Mouse (Mus musculus) myocyte (in vitro differentiated cells): Measurements from ENCODE around the gene Sod3.

Experiments used
- CEBPB ChIP-seq: IDR thresholded peaks from 2 replicates; pipeline ENCODE4 v1.6.1; 2011; ENCODE audit warnings: mild to moderate bottlenecking, moderate library complexity; ENCODE audit not compliant: poor library complexity, insufficient read depth, severe bottlenecking
- E2F4 ChIP-seq: IDR thresholded peaks from one replicate; pipeline ENCODE4 v1.6.1; 2011; ENCODE audit warnings: mild to moderate bottlenecking, control low read depth, moderate library complexity; ENCODE audit not compliant: insufficient read depth
- MAX ChIP-seq: IDR thresholded peaks from one replicate; pipeline ENCODE4 v1.6.1; 2011; ENCODE audit warnings: low read depth, mild to moderate bottlenecking, control low read depth
- MYOD1 ChIP-seq, 3 experiments: IDR thresholded peaks; one replicate each; pipeline ENCODE4 v1.6.1; 2011; ENCODE audit warnings: control low read depth in 2 of 3, low read depth in 2 of 3, mild to moderate bottlenecking in 2 of 3, moderate library complexity in 1 of 3; ENCODE audit not compliant: insufficient read length in 2 of 3, control insufficient read depth in 1 of 3
- POLR2A ChIP-seq: IDR thresholded peaks from one replicate; pipeline ENCODE4 v1.6.1; 2011; ENCODE audit warnings: low read depth, mild to moderate bottlenecking, control low read depth, moderate library complexity; ENCODE audit not compliant: insufficient read length
- POLR2AphosphoS2 ChIP-seq: IDR thresholded peaks from one replicate; pipeline ENCODE4 v1.6.1; 2011; ENCODE audit warnings: low read depth, control low read depth; ENCODE audit not compliant: insufficient read length
- REST ChIP-seq: IDR thresholded peaks from one replicate; pipeline ENCODE4 v1.6.1; 2011; ENCODE audit warnings: mild to moderate bottlenecking, control low read depth, moderate library complexity; ENCODE audit not compliant: insufficient read depth, insufficient read length
- TCF12 ChIP-seq: IDR thresholded peaks from one replicate; pipeline ENCODE4 v1.6.1; 2011; ENCODE audit warnings: mild to moderate bottlenecking, control low read depth; ENCODE audit not compliant: poor library complexity, insufficient read depth, severe bottlenecking
- USF1 ChIP-seq: IDR thresholded peaks from one replicate; pipeline ENCODE4 v1.6.1; 2011; ENCODE audit warnings: low read depth, mild to moderate bottlenecking, control low read depth, moderate library complexity

DNA sequence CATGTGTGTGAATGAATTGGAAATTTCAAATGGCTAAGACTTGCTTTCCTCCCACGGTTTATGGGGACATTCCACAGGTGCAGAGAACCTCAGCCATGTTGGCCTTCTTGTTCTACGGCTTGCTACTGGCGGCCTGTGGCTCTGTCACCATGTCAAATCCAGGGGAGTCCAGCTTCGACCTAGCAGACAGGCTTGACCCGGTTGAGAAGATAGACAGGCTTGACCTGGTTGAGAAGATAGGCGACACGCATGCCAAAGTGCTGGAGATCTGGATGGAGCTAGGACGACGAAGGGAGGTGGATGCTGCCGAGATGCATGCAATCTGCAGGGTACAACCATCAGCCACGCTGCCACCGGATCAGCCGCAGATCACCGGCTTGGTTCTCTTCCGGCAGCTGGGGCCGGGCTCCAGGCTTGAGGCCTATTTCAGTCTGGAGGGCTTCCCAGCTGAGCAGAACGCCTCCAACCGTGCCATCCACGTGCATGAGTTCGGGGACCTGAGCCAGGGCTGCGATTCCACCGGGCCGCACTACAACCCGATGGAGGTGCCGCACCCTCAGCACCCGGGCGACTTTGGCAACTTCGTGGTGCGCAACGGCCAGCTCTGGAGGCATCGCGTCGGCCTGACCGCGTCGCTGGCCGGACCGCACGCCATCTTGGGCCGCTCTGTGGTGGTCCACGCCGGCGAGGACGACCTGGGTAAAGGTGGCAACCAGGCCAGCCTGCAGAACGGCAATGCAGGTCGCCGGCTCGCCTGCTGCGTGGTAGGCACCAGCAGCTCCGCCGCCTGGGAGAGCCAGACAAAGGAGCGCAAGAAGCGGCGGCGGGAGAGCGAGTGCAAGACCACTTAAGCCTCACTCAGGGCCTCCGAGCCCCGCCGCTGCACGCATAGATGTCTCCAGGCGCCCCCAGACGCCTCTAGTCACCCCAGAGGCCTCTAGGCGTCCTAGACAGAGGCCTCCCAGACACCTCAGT lies 4.6 kb downstream of the Sod3 start:
- TF ChIP-seq POLR2A = no peak
- no peak for TF ChIP-seq TCF12
- TF ChIP-seq E2F4 = no peak
- TF ChIP-seq MAX = no peak
- TF ChIP-seq MYOD1 (IDR thresholded peaks at IDR 0.05; ENCODE audit: control insufficient read depth in 1 of 3, insufficient read length in 2 of 3, low read depth in 2 of 3) = no peak
- TF ChIP-seq CEBPB = no peak
- TF ChIP-seq USF1 = no peak
- no peak for TF ChIP-seq REST
- TF ChIP-seq POLR2AphosphoS2 = no peak
